Mouse (Mus musculus): ENCODE data around the gene Mark2.

DNA sequence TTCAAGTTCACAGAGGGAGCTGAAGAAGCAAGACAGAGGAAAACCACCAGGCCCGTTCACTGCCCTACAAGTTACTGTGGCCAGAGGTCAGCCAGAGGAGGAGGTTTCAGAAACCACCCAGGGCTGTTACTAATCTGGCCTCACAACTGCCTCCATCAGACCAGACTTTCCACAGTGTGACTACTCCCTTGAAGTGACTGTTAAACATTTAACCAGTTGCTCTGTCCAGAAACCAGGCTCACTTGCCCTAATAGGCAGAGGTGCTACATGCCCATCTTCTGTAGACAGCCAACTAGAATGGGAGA, 39.2 kb downstream of the Mark2 start:
- TF ChIP-seq CTCF (IDR thresholded peaks at IDR 0.05; ENCODE audit: extremely low read depth, insufficient read depth, low read length) (no peak), POLR2A (IDR thresholded peaks at IDR 0.05; ENCODE audit: extremely low read depth, insufficient read depth, low read length) (no peak)

Data from cortical plate, adult 2 months (tissue).